7 mouse cellular contexts compared by ENCODE assay signal in genomic region chr8:13677413-13677883, GRCm38 (mm10). TPM values are rescaled to one million over a fixed set of nuclear protein-coding genes. Genes with fewer than 3 reads are reported as not detected.
A peak's percentile ranks its signal among the peaks of the same experiment; 100 is the strongest.
DNase-seq lines count a peak whose midpoint lies in the region; ATAC-seq lines count a peak whose summit lies in the region.

Gene Rasa3, minus strand, starts transcription at chr8:13677603.

- H3K4me2 ChIP-seq in embryonic facial prominence, embryonic 11.5 days (ENCODE audit: low read depth, low read length) = peak within 1 kb of the TSS; percentile 88
- peak within 1 kb of the TSS; percentile 82 for H3K4me2 ChIP-seq in midbrain, embryonic 13.5 days (replicated peaks)

- no peaks in the 10 kb centered on the region for H3K4me1 ChIP-seq in embryonic facial prominence, embryonic 11.5 days (ENCODE audit: control insufficient read depth, insufficient read depth, low read length)
- H3K4me1 ChIP-seq in limb, embryonic 10.5 days = peaks cover 26% of the 10 kb centered on the region
- peaks cover 40% of the 10 kb centered on the region for H3K4me1 ChIP-seq in midbrain, embryonic 13.5 days (replicated peaks)

- DNase-seq in adrenal gland, postnatal 14 days = peak; percentile 98
- peak; percentile 97 for DNase-seq in embryonic facial prominence, embryonic 11.5 days (ENCODE audit: low spot score)
- DNase-seq in kidney, adult 11 months = peak; percentile 95
- peak; percentile 93 for DNase-seq in limb, embryonic 10.5 days (ENCODE audit: low spot score)
- DNase-seq in spleen, adult 12 weeks (ENCODE audit: low spot score) = peak; percentile 89

- H3K9me3 ChIP-seq in embryonic facial prominence, embryonic 11.5 days (replicated peaks; ENCODE audit: control insufficient read depth, low read length) = no peaks in the 10 kb centered on the region
- H3K9me3 ChIP-seq in limb, embryonic 10.5 days (replicated peaks) = no peaks in the 10 kb centered on the region
- no peaks in the 10 kb centered on the region for H3K9me3 ChIP-seq in midbrain, embryonic 13.5 days

- no peaks in the 10 kb centered on the region for H3K36me3 ChIP-seq in embryonic facial prominence, embryonic 11.5 days (replicated peaks; ENCODE audit: control insufficient read depth, insufficient read depth, low read depth, low read length)
- H3K36me3 ChIP-seq in limb, embryonic 10.5 days = no peaks in the 10 kb centered on the region
- no peaks in the 10 kb centered on the region for H3K36me3 ChIP-seq in midbrain, embryonic 13.5 days

- peak within 1 kb of the TSS; percentile 80 for H3K4me3 ChIP-seq in embryonic facial prominence, embryonic 11.5 days (ENCODE audit: low read depth, low read length)
- peak within 1 kb of the TSS; percentile 65 for H3K4me3 ChIP-seq in limb, embryonic 10.5 days
- H3K4me3 ChIP-seq in midbrain, embryonic 13.5 days (replicated peaks) = peak within 1 kb of the TSS; percentile 82

- H3K27ac ChIP-seq in embryonic facial prominence, embryonic 11.5 days (replicated peaks; ENCODE audit: low read depth, low read length) = peak within 1 kb of the TSS; percentile 48; the same call in 1 of the 2 replicates
- H3K27ac ChIP-seq in limb, embryonic 10.5 days = peak within 1 kb of the TSS; percentile 81
- H3K27ac ChIP-seq in midbrain, embryonic 13.5 days = peak within 1 kb of the TSS; percentile 90

- peak; percentile 98 for ATAC-seq in embryonic facial prominence, embryonic 11.5 days (replicated peaks; ENCODE audit: insufficient number of reproducible peaks, low FRiP score, low TSS enrichment, low read depth)
- peak; percentile 65 for ATAC-seq in granulocyte monocyte progenitor cell, adult 5-6 weeks (replicated peaks; ENCODE audit: poor library complexity, severe bottlenecking)
- ATAC-seq in midbrain, embryonic 13.5 days = peak; percentile 98

- WGBS in embryonic facial prominence, embryonic 11.5 days = under 1% methylated on average over 39 of the region's 42 CpGs
- 0% methylated on average over 42 of the region's 42 CpGs for WGBS in limb, embryonic 10.5 days
- under 1% methylated on average over 37 of the region's 42 CpGs for WGBS in midbrain, embryonic 13.5 days

- no peaks in the 10 kb centered on the region for H3K27me3 ChIP-seq in embryonic facial prominence, embryonic 11.5 days (ENCODE audit: control insufficient read depth, insufficient read depth, low read length)
- peaks cover 30% of the 10 kb centered on the region for H3K27me3 ChIP-seq in limb, embryonic 10.5 days (ENCODE audit: low read depth, poor library complexity, severe bottlenecking)
- H3K27me3 ChIP-seq in midbrain, embryonic 13.5 days = 0 out of 2 replicates have a peak, but pooled peaks cover 6% of the 10 kb centered on the region

- peak within 1 kb of the TSS; percentile 67 for H3K9ac ChIP-seq in embryonic facial prominence, embryonic 11.5 days (replicated peaks; ENCODE audit: low read length)
- H3K9ac ChIP-seq in midbrain, embryonic 13.5 days (replicated peaks) = peak within 1 kb of the TSS; percentile 77

RNA-seq across cellular contexts. Expression of gene Rasa3, which starts in this region (rescaled TPM):
- total RNA-seq in adrenal gland, postnatal 14 days (2021) = 29.4 and 39.3 TPM in 2 replicates
- 20.7 and 21.8 TPM in 2 replicates for polyA plus RNA-seq in embryonic facial prominence, embryonic 11.5 days (2014; fragmentation: Nextera tagmentation; extraction: Ambion mirVana)
- 52.5 and 55.5 TPM in 2 replicates for total RNA-seq in granulocyte monocyte progenitor cell, adult 5-6 weeks (2014; fragmentation: Nextera tagmentation)
- 53.3 and 54.4 TPM in 2 replicates for total RNA-seq in granulocyte monocyte progenitor cell, adult 5-6 weeks (2017)
- polyA plus RNA-seq in limb, embryonic 10.5 days (2016; fragmentation: Nextera tagmentation; extraction: Ambion mirVana) = 17.0 and 18.1 TPM in 2 replicates
- 20.6 and 21.7 TPM in 2 replicates for polyA plus RNA-seq in midbrain, embryonic 13.5 days (2015; fragmentation: Nextera tagmentation; extraction: Ambion mirVana)

Comparison
In these comparisons a context has a peak if more than half of its experiments do, and no peak if none do; other contexts are left out.
1. Peak in every context shown above with its lines: DNase-seq, ATAC-seq, H3K4me3 ChIP-seq and H3K27ac ChIP-seq.